Mouse (Mus musculus): ENCODE measurements around the gene Dnal4.

GRCm38 (mm10) chr15:79785056-79785455, 7.4 kb upstream of the Dnal4 start:
- TF ChIP-seq MAFK (IDR thresholded peaks at IDR 0.05; ENCODE audit: insufficient read depth, low read depth, low read length) (no peak), CHD2 (IDR thresholded peaks at IDR 0.05; ENCODE audit: low read depth, low read length) (no peak)

Measured in ES-E14 (cell line).